Mouse (Mus musculus) left cerebral cortex, postnatal 36 days (tissue): ENCODE data around the gene Kcnn3. TPM values are rescaled to one million over a fixed set of nuclear protein-coding genes. Genes with fewer than 3 reads are reported as not detected.

Experiments used
- DNase-seq, 2 experiments: peaks; one replicate each; pipeline ENCODE4 v3.0.0; 2021 to 2022; ENCODE audit warnings: low spot score in 2 of 2, mixed read lengths in 1 of 2
- intact Hi-C: fragments of 180-260 bp; cut with DNase I; formaldehyde crosslinking; loops from one replicate; pipeline ENCODE4 v1.15.1; 2025
- total RNA-seq, 2 experiments: library from RNA; stranded (reverse); gene quantifications; 2 replicates each; pipeline ENCODE4 v1.2.3; 2021

Gene Kcnn3
- total RNA-seq, 2 experiments from 2014 or later, result 16.4 to 23.5 TPM

GRCm38 (mm10) chr3:89554587-89554986 lies 34.6 kb downstream of the Kcnn3 start:
- intact Hi-C loops, result no loop called here
- DNase-seq, result no peak

GRCm38 (mm10) chr3:89557811-89558210 lies 37.8 kb downstream of the Kcnn3 start:
- DNase-seq, result no peak
- intact Hi-C loops, result no loop called here

- intact Hi-C loops, result no loop called here
- DNase-seq, result no peak
Observed at GRCm38 (mm10) chr3:89558972-89559910, 39.3 kb downstream of the Kcnn3 start.

GRCm38 (mm10) chr3:89561386-89561785 lies 41.4 kb downstream of the Kcnn3 start:
- intact Hi-C loops, result no loop called here
- DNase-seq, result no peak

- no peak for DNase-seq
- intact Hi-C loops, result no loop called here
Observed at GRCm38 (mm10) chr3:89565371-89565770, 45.4 kb downstream of the Kcnn3 start.

GRCm38 (mm10) chr3:89569058-89569457 lies 49.1 kb downstream of the Kcnn3 start:
- intact Hi-C loops, result no loop called here
- DNase-seq, result no peak

- intact Hi-C loops, result no loop called here
- no peak for DNase-seq
Observed at GRCm38 (mm10) chr3:89569707-89570324, 49.9 kb downstream of the Kcnn3 start.

GRCm38 (mm10) chr3:89570362-89570761 lies 50.4 kb downstream of the Kcnn3 start:
- intact Hi-C loops, result no loop called here
- DNase-seq, result no peak

GRCm38 (mm10) chr3:89574260-89574659 lies 54.3 kb downstream of the Kcnn3 start:
- intact Hi-C loops, result no loop called here
- DNase-seq, result no peak

GRCm38 (mm10) chr3:89576381-89576780 lies 56.4 kb downstream of the Kcnn3 start:
- DNase-seq, result no peak
- intact Hi-C loops, result no loop called here

- no peak for DNase-seq
- intact Hi-C loops, result no loop called here
Observed at GRCm38 (mm10) chr3:89577154-89577553, 57.2 kb downstream of the Kcnn3 start.

- intact Hi-C loops, result no loop called here
- DNase-seq, result no peak
Observed at GRCm38 (mm10) chr3:89578083-89578482, 58.1 kb downstream of the Kcnn3 start.

GRCm38 (mm10) chr3:89578803-89579202 lies 58.8 kb downstream of the Kcnn3 start:
- DNase-seq, result no peak
- intact Hi-C loops, result no loop called here

- no peak for DNase-seq
- intact Hi-C loops, result no loop called here
Observed at GRCm38 (mm10) chr3:89584254-89584653, 64.3 kb downstream of the Kcnn3 start.

- no peak for DNase-seq
- intact Hi-C loops, result no loop called here
Observed at GRCm38 (mm10) chr3:89588436-89588835, 68.5 kb downstream of the Kcnn3 start.

GRCm38 (mm10) chr3:89589321-89589720 lies 69.4 kb downstream of the Kcnn3 start:
- intact Hi-C loops, result no loop called here
- no peak for DNase-seq

- intact Hi-C loops, result loop anchor here (5.0 kb wide), 1 partner anchor 68 kb away; the partner anchor contains the start of gene Kcnn3
- DNase-seq, result no peak
Observed at GRCm38 (mm10) chr3:89590386-89590785, 70.4 kb downstream of the Kcnn3 start.

- intact Hi-C loops, result loop anchor here (5.0 kb wide), 1 partner anchor 69 kb away; the partner anchor contains the start of gene Kcnn3
- no peak for DNase-seq
Observed at GRCm38 (mm10) chr3:89591461-89591860, 71.5 kb downstream of the Kcnn3 start.

GRCm38 (mm10) chr3:89592809-89593208 lies 72.8 kb downstream of the Kcnn3 start:
- no peak for DNase-seq
- intact Hi-C loops, result loop anchor here (5.0 kb wide), 1 partner anchor 71 kb away; the partner anchor contains the start of gene Kcnn3

GRCm38 (mm10) chr3:89593524-89593923 lies 73.6 kb downstream of the Kcnn3 start:
- DNase-seq, result no peak
- intact Hi-C loops, result loop anchor here (5.0 kb wide), 1 partner anchor 71 kb away; the partner anchor contains the start of gene Kcnn3

GRCm38 (mm10) chr3:89598361-89598760 lies 78.4 kb downstream of the Kcnn3 start:
- intact Hi-C loops, result no loop called here
- no peak for DNase-seq
